Mouse (Mus musculus) liver, embryonic 16.5 days (tissue): Measurements from ENCODE around the gene Alkbh6. TPM values are rescaled to one million over a fixed set of nuclear protein-coding genes. Genes with fewer than 3 reads are reported as not detected.

Experiments
- ATAC-seq: fragments of 200-750 bp; cut with Nextera tagmentation; 2 replicates; pipeline ENCODE4 v1.8.0; 2017; ENCODE audit warnings: low read depth, mild to moderate bottlenecking, moderate number of reproducible peaks, moderate library complexity
- H3K27ac ChIP-seq: fragments of 300-500 bp; sonication (generic); 2 replicates; pipeline ENCODE4 v1.5.1; 2014; ENCODE audit warnings: mild to moderate bottlenecking, low read length
- H3K27me3 ChIP-seq: fragments of 300-500 bp; sonication (generic); 2 replicates; pipeline ENCODE4 v1.6.1; 2014; ENCODE audit warnings: low read depth, low read length, mixed read lengths; ENCODE audit not compliant: control insufficient read depth, insufficient read depth
- H3K36me3 ChIP-seq: fragments of 300-500 bp; sonication (generic); 2 replicates; pipeline ENCODE4 v1.6.1; 2014; ENCODE audit warnings: mild to moderate bottlenecking; ENCODE audit not compliant: control insufficient read depth, insufficient read depth
- H3K4me1 ChIP-seq: fragments of 300-500 bp; sonication (generic); 2 replicates; pipeline ENCODE4 v1.6.1; 2014; ENCODE audit warnings: low read depth, low read length, mixed read lengths; ENCODE audit not compliant: control insufficient read depth
- H3K4me2 ChIP-seq: fragments of 300-500 bp; sonication (generic); 2 replicates; pipeline ENCODE4 v1.6.1; 2014; ENCODE audit warnings: low read depth, low read length, mixed read lengths
- H3K4me3 ChIP-seq: fragments of 300-500 bp; sonication (generic); 2 replicates; pipeline ENCODE4 v1.5.1; 2014; ENCODE audit warnings: low read depth, mild to moderate bottlenecking, low read length
- H3K9ac ChIP-seq: fragments of 300-500 bp; sonication (generic); 2 replicates; pipeline ENCODE4 v1.6.1; 2014; ENCODE audit warnings: low read depth, low read length
- H3K9me3 ChIP-seq: fragments of 300-500 bp; sonication (generic); replicated peaks from 2 replicates; pipeline ENCODE4 v1.6.1; 2016; ENCODE audit warnings: low read length; ENCODE audit not compliant: control insufficient read depth
- WGBS: fragments of 180-500 bp; shearing (Covaris S2); extraction: QIAGEN DNeasy Blood & Tissue Kit; methylation state at CpG from one replicate; pipeline ENCODE4 v1.1.7; 2014; ENCODE audit not compliant: insufficient replicate concordance; 5-methylcytosine and 5-hydroxymethylcytosine counted together
- polyA plus RNA-seq: library from polyadenylated mRNA; unstranded; fragments of >200 nt; fragmentation: Nextera tagmentation; extraction: Ambion mirVana; gene quantifications from 2 replicates; pipeline ENCODE4 v1.2.1, GENCODE M21; 2015

The Alkbh6 gene
- polyA plus RNA-seq, 1 experiment from 2014 or later: 18.0 TPM

DNA sequence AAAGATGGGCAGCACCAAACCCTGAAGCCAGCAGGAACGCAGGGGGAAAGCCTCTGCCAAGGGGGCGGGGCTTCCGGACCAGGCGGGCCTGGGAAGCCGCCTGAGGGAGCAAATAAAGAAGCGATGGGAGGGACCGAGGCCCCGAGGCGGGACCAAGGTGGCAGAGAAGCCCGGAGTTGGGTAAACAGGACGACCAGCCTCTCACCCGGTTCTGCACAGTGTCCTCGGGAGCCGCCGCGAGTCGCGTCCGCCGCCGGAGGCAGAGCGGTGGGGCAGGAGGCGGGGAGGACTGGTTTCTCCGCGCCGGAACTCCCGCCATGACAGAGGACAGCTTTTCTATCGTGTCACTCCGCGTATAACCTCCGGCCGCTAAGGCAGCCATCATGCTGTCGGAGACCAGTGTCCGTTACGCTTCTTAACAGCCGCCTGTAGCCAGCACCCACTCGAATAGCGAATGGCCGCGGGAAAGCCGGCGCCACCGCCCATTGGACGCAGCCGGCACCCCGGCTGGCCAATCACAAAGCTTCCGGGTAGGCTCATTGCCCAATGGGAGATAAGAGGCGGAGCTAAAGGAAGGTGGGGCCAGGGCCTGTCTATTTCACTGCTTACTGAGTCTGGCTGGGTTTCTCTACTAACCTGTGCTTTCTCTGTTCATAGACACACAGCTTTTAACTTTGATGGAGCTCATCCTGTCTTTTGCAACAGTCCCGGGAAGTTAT, 28.4 kb upstream of the Alkbh6 start, which contains the start of the genes Thap8 and Wdr62:
Gene Thap8 (plus strand): TSS at position 144 of the 719 bp plus-strand sequence.
Gene Wdr62 (minus strand): TSS at position 469 of the 719 bp plus-strand sequence.
- Histone ChIP-seq H3K4me1 (peaks cover 22% of the 10 kb centered on the region), H3K9me3 (no peaks in the 10 kb centered on the region), H3K4me2 (peak within 1 kb of the TSS; percentile 94), H3K27ac (peak within 1 kb of the TSS; percentile 97), H3K27me3 (no peaks in the 10 kb centered on the region), H3K36me3 (no peaks in the 10 kb centered on the region), H3K4me3 (peak within 1 kb of the TSS; percentile 90), H3K9ac (peak within 1 kb of the TSS; percentile 81)
- peak; percentile 92 for ATAC-seq
- under 1% methylated on average over 47 of the region's 49 CpGs for WGBS

DNA sequence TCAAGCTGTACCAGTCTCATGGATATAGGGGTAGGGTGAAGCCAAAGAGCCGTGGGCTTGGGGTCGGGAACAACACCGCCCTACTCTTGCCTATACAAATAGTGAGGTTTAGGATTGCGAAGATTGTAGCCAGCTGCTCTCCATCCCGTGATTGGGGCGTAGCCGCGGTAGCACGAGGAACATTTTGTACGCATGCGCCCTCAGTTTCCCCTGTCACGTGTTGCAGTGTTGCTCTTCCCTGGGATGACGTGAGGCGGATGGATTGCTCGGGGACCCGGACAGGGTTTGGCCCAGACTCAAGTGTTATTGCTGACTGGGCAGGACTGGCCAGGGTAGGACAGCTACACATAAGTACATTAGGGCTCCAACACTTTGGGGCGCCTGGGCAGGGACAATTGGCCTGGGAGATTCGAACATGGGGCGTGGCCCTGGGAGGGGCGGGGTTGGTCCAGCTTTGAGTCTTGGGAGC, 27.8 kb upstream of the Alkbh6 start:
- Histone ChIP-seq H3K27ac (peak overlapping the region; percentile 97), H3K9me3 (no peaks in the 10 kb centered on the region), H3K4me2 (peak overlapping the region; percentile 94), H3K4me3 (peak overlapping the region; percentile 90), H3K4me1 (peaks cover 22% of the 10 kb centered on the region), H3K36me3 (no peaks in the 10 kb centered on the region), H3K9ac (peak overlapping the region; percentile 55), H3K27me3 (no peaks in the 10 kb centered on the region)
- peak; percentile 54 for ATAC-seq
- WGBS: under 1% methylated on average over 20 of the region's 20 CpGs

GRCm38 (mm10) chr7:30281522-30281921, 27.0 kb upstream of the Alkbh6 start:
- no peak overlapping the region for H3K9ac ChIP-seq
- 64% methylated on average over 4 of the region's 4 CpGs for WGBS
- no peak overlapping the region for H3K27ac ChIP-seq
- peaks cover 22% of the 10 kb centered on the region for H3K4me1 ChIP-seq
- H3K27me3 ChIP-seq: no peaks in the 10 kb centered on the region
- peak overlapping the region; percentile 94 for H3K4me2 ChIP-seq
- no peaks in the 10 kb centered on the region for H3K9me3 ChIP-seq
- ATAC-seq: no peak
- H3K4me3 ChIP-seq: no peak overlapping the region
- no peaks in the 10 kb centered on the region for H3K36me3 ChIP-seq

GRCm38 (mm10) chr7:30282740-30283139, 25.8 kb upstream of the Alkbh6 start:
- 59% methylated on average over 7 of the region's 7 CpGs for WGBS
- ATAC-seq: no peak
- Histone ChIP-seq H3K27ac (no peak overlapping the region), H3K27me3 (no peaks in the 10 kb centered on the region), H3K9me3 (no peaks in the 10 kb centered on the region), H3K4me3 (no peak overlapping the region), H3K36me3 (no peaks in the 10 kb centered on the region), H3K4me2 (no peak overlapping the region), H3K4me1 (peaks cover 22% of the 10 kb centered on the region), H3K9ac (no peak overlapping the region)

GRCm38 (mm10) chr7:30286701-30287410, 21.7 kb upstream of the Alkbh6 start:
- ATAC-seq: no peak
- WGBS: 56% methylated on average over 8 of the region's 8 CpGs
- Histone ChIP-seq H3K4me3 (no peak overlapping the region), H3K9ac (no peak overlapping the region), H3K27ac (no peak overlapping the region), H3K27me3 (no peaks in the 10 kb centered on the region; the same call in 1 of the 2 replicates), H3K36me3 (no peaks in the 10 kb centered on the region), H3K9me3 (no peaks in the 10 kb centered on the region), H3K4me2 (no peak overlapping the region), H3K4me1 (no peaks in the 10 kb centered on the region)

DNA sequence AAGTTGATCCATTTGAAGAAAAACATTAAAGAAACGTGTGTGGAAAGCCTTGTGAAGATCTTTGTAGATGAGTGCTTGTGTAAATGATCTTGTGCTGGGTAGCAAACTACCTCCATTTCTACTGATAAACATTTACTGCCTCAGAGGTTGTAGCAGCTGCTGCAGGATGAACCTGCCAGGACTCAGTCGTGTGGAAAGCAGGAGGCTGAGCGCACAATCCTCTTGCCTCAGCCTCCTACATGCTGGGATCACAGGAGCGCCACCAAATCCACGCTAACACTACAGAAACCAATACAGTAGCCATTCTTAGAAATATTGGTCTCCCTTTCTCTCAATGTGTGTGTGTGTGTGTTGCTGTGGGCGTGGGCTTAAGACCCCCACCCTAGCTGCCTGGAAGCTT, 20.5 kb upstream of the Alkbh6 start:
- Histone ChIP-seq H3K27ac (no peak overlapping the region), H3K27me3 (no peaks in the 10 kb centered on the region; the same call in 1 of the 2 replicates), H3K4me3 (no peak overlapping the region), H3K36me3 (no peaks in the 10 kb centered on the region), H3K9me3 (no peaks in the 10 kb centered on the region), H3K4me1 (no peaks in the 10 kb centered on the region), H3K9ac (no peak overlapping the region), H3K4me2 (no peak overlapping the region)
- WGBS: 47% methylated on average over 6 of the region's 6 CpGs
- no peak for ATAC-seq

DNA sequence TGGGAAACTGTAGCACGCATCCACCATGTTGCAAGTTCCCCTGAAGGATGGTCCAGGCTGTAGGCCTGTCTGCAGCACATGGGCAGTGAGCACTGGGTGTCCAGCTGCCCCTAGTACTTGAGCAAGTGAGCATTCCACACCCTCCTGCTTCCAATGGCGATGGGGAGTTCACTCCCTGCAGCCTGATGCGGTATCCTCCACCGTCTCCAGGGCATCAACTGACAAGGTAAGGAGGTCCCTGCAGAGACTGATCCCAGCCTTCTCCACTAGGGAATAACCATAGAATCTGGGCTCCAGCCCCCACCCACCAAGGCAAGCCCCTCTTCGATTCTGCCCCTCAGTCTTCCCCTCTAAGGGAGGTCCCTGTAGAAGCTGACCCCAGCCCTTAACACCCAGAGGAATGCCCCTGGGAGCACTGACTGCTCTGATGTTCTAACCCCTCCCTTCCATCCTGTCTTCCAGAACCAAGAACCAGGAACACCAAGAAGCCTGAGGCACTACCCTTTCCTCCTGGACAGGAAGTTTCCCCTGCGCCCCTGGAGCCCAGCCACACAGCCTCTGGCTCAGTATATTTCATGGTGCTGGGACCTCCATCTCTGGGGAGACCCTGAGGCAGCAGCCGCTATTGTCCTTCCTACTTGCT, 19.3 kb upstream of the Alkbh6 start:
- Histone ChIP-seq H3K4me1 (no peaks in the 10 kb centered on the region), H3K27ac (no peak overlapping the region), H3K9me3 (no peaks in the 10 kb centered on the region), H3K9ac (no peak overlapping the region), H3K27me3 (no peaks in the 10 kb centered on the region; the same call in 1 of the 2 replicates), H3K36me3 (no peaks in the 10 kb centered on the region), H3K4me3 (no peak overlapping the region), H3K4me2 (no peak overlapping the region)
- WGBS: 57% methylated on average over 7 of the region's 7 CpGs
- ATAC-seq: no peak

- Histone ChIP-seq H3K4me2 (no peak overlapping the region), H3K27ac (no peak overlapping the region), H3K9ac (no peak overlapping the region), H3K9me3 (no peaks in the 10 kb centered on the region), H3K4me3 (no peak overlapping the region), H3K4me1 (no peaks in the 10 kb centered on the region), H3K36me3 (no peaks in the 10 kb centered on the region), H3K27me3 (no peaks in the 10 kb centered on the region; the same call in 1 of the 2 replicates)
- WGBS: 47% methylated on average over 10 of the region's 10 CpGs
- ATAC-seq: no peak
These were observed 18.7 kb upstream of the Alkbh6 start for GRCm38 (mm10) chr7:30289714-30290399.
